Mouse (Mus musculus): ENCODE measurements around the gene Pom121. TPM values are rescaled to one million over a fixed set of nuclear protein-coding genes. Genes with fewer than 3 reads are reported as not detected.

The Pom121 gene
- polyA plus RNA-seq, 1 experiment from 2014 or later: 3.9 TPM

DNA sequence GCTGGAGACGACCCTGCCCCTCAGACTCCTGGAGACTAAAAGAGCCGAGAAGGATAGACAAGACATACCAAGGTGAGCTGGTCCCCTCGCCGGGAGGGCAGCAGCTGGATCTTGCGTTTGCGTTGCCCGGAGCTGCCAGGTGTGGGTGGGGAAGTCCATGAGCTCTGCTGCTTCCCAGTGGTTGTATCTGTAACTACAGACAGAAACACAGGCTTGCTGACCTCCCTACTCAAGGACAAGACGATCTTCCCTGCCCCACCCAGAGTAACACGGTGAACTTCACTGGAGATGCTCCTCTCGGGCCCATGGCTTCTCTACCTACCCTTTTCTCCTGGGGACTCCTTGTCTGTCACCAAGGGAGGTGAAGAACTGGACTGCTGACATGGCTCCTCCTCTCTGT, 10.6 kb downstream of the Pom121 start:
- peaks cover 68% of the 10 kb centered on the region for H3K36me3 ChIP-seq (ENCODE audit: insufficient read depth, low read length)
- no peaks in the 10 kb centered on the region for H3K4me1 ChIP-seq (ENCODE audit: insufficient read depth, low read depth, low read length)
- no peak overlapping the region for H3K4me2 ChIP-seq (replicated peaks; ENCODE audit: low read depth, low read length)
- no peaks in the 10 kb centered on the region for H3K9me3 ChIP-seq (ENCODE audit: low read length)
- no peak for DNase-seq (ENCODE audit: low spot score)
- no peak for ATAC-seq
- no peak for TF ChIP-seq CTCF (IDR thresholded peaks at IDR 0.05)
- TF ChIP-seq EP300 (IDR thresholded peaks at IDR 0.05): no peak
- no peak overlapping the region for H3K27ac ChIP-seq (ENCODE audit: low read length)
- WGBS: 86% methylated on average over 10 of the region's 10 CpGs
- H3K27me3 ChIP-seq (replicated peaks; ENCODE audit: insufficient read depth, low read length): no peaks in the 10 kb centered on the region
- no peak overlapping the region for H3K4me3 ChIP-seq (ENCODE audit: low read depth, low read length)
- no peak overlapping the region for H3K9ac ChIP-seq (replicated peaks; ENCODE audit: low read depth)

DNA sequence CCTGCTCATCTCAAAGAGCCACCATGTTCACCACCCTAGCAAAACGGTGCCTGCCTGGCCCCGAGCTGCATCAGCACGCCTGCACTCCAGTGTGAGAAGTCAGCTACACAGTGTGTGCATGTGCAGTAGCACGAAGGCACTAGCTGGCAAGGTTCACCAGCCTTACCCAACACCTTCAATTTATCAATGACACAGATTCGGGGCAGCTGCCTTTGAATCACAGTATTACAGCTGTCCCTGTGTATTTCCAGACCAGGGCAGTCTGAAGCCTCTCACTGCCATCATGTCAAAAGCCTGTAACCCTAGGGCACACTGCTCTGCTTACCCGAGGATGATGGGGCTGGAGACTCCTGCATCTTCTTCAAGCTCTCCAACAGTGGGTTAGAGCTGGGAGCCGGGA, 11.6 kb downstream of the Pom121 start:
- 82% methylated on average over 7 of the region's 7 CpGs for WGBS
- Histone ChIP-seq H3K4me2 (replicated peaks; ENCODE audit: low read depth, low read length) (no peak overlapping the region), H3K27me3 (replicated peaks; ENCODE audit: insufficient read depth, low read length) (no peaks in the 10 kb centered on the region)

DNA sequence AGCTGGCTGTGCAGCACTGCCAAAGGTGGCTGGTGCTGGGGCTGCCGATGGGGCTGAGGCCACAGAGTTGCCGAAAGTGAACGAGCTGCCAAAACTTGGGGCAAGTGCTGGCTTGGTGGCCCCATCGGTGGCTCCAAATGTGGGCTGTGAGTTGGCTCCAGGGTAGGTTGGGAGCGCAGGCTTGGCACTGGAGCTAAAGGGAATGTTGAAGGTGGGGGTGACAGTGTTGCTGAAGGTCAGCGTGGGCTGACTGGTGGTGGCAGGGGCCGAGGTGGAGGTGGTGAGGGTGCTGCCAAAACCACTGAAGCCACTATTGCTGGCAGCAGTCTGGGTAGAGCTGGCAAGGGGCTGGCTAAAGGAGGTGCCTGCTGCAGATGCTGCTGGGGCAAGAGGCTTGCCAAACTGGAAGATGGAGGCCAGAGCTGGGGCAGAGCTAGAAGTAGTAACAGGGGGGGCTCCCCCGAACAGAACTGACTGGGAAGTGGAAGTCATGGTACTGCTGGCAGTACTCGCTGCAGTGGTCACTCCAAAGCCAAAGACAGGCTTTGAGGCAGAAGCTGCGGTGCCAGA, 12.9 kb downstream of the Pom121 start:
- Histone ChIP-seq H3K9me3 (ENCODE audit: low read length) (no peaks in the 10 kb centered on the region), H3K27ac (ENCODE audit: low read length) (no peak overlapping the region), H3K4me2 (replicated peaks; ENCODE audit: low read depth, low read length) (no peak overlapping the region), H3K9ac (replicated peaks; ENCODE audit: low read depth) (no peak overlapping the region), H3K27me3 (replicated peaks; ENCODE audit: insufficient read depth, low read length) (no peaks in the 10 kb centered on the region), H3K36me3 (ENCODE audit: insufficient read depth, low read length) (peaks cover 72% of the 10 kb centered on the region), H3K4me1 (ENCODE audit: insufficient read depth, low read depth, low read length) (no peaks in the 10 kb centered on the region), H3K4me3 (ENCODE audit: low read depth, low read length) (no peak overlapping the region)
- DNase-seq (ENCODE audit: low spot score) (no peak), ATAC-seq (no peak)
- 91% methylated on average over 10 of the region's 10 CpGs for WGBS
- TF ChIP-seq EP300 (IDR thresholded peaks at IDR 0.05) (no peak), CTCF (IDR thresholded peaks at IDR 0.05) (no peak)

More for the DNA sequence above, 11.6 kb downstream of the Pom121 start:
- TF ChIP-seq CTCF (IDR thresholded peaks at IDR 0.05): no peak
- no peaks in the 10 kb centered on the region for H3K4me1 ChIP-seq (ENCODE audit: insufficient read depth, low read depth, low read length)
- no peak for DNase-seq (ENCODE audit: low spot score)
- no peak overlapping the region for H3K9ac ChIP-seq (replicated peaks; ENCODE audit: low read depth)
- no peak overlapping the region for H3K27ac ChIP-seq (ENCODE audit: low read length)
- H3K9me3 ChIP-seq (ENCODE audit: low read length): no peaks in the 10 kb centered on the region
- ATAC-seq: no peak
- no peak overlapping the region for H3K4me3 ChIP-seq (ENCODE audit: low read depth, low read length)
- peaks cover 78% of the 10 kb centered on the region for H3K36me3 ChIP-seq (ENCODE audit: insufficient read depth, low read length)

DNA sequence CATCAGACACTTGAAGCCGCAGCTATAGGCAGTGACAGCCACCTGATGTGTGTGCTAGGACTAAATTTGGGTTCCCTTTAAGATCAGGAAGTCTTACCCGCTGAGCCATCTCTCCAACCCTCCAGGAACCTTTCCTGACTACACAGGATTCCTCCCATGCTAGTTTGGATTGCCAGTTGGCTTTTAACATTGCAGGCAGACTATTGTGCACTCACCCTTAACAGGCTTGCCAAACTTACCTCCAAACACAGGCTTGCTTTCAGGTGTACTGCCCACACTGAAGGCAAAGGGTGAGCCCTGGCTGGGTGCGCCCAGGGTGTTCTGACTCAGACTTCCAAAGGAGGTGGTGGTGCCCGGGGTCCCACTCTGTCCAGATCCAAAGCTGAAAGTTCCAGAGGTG, 13.7 kb downstream of the Pom121 start:
- DNase-seq (ENCODE audit: low spot score) (no peak), ATAC-seq (no peak)
- Histone ChIP-seq H3K27me3 (replicated peaks; ENCODE audit: insufficient read depth, low read length) (no peaks in the 10 kb centered on the region), H3K4me3 (ENCODE audit: low read depth, low read length) (no peak overlapping the region), H3K9ac (replicated peaks; ENCODE audit: low read depth) (no peak overlapping the region), H3K4me1 (ENCODE audit: insufficient read depth, low read depth, low read length) (no peaks in the 10 kb centered on the region), H3K4me2 (replicated peaks; ENCODE audit: low read depth, low read length) (no peak overlapping the region), H3K36me3 (ENCODE audit: insufficient read depth, low read length) (peaks cover 72% of the 10 kb centered on the region), H3K27ac (ENCODE audit: low read length) (no peak overlapping the region), H3K9me3 (ENCODE audit: low read length) (no peaks in the 10 kb centered on the region)
- WGBS: 87% methylated on average over 4 of the region's 4 CpGs
- TF ChIP-seq EP300 (IDR thresholded peaks at IDR 0.05) (no peak), CTCF (IDR thresholded peaks at IDR 0.05) (no peak)

DNA sequence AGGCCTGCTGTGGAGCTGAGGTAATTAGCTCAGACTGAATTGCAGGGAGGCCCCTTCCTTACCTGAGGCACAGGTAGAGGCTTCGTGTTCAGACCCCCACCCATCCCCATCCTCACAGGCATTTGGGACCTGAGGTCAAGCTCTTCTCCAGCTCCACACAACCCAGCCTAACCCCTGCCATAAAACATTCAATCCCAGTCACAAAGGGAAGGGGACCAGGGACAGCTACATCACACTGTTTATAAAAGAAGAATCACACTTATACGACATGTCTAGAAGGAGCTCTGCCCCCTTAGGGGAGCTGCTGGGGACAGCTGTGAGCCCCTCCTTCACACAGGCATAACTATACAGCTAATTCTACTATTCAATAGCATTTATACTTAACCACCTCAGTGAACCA, 18.0 kb downstream of the Pom121 start:
- no peak for DNase-seq (ENCODE audit: low spot score)
- Histone ChIP-seq H3K36me3 (ENCODE audit: insufficient read depth, low read length) (peaks cover 39% of the 10 kb centered on the region; the same call in 1 of the 2 replicates), H3K4me2 (replicated peaks; ENCODE audit: low read depth, low read length) (no peak overlapping the region), H3K4me3 (ENCODE audit: low read depth, low read length) (no peak overlapping the region), H3K27ac (ENCODE audit: low read length) (no peak overlapping the region), H3K4me1 (ENCODE audit: insufficient read depth, low read depth, low read length) (no peaks in the 10 kb centered on the region), H3K9ac (replicated peaks; ENCODE audit: low read depth) (no peak overlapping the region), H3K27me3 (replicated peaks; ENCODE audit: insufficient read depth, low read length) (no peaks in the 10 kb centered on the region), H3K9me3 (ENCODE audit: low read length) (no peaks in the 10 kb centered on the region)
- no peak for TF ChIP-seq CTCF (IDR thresholded peaks at IDR 0.05)
- no peak for TF ChIP-seq EP300 (IDR thresholded peaks at IDR 0.05)
- no peak for ATAC-seq
- 58% methylated on average over 2 of the region's 2 CpGs for WGBS

DNA sequence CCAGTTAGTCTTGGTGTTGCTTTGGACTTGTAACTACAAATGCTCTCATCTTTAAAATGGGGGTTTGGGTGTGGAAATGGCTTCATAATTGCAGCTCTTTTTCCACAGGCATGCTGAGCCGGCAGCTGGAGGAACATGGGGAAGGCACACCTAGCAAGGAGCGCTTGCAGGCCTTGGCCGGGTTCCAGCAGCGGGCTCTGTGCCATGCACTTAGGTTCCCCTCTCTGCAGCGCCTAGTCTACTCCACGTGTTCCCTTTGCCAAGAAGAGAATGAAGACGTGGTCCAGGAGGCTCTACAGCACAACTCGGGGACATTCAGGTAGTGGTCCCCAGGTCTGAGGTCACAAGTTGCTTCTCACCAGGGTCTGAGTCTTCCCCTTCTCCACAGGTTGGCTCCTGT, 19.2 kb downstream of the Pom121 start:
- no peak overlapping the region for H3K4me3 ChIP-seq (ENCODE audit: low read depth, low read length)
- H3K36me3 ChIP-seq (ENCODE audit: insufficient read depth, low read length): peaks cover 27% of the 10 kb centered on the region; the same call in 1 of the 2 replicates
- DNase-seq (ENCODE audit: low spot score): peak; percentile 56
- H3K9me3 ChIP-seq (ENCODE audit: low read length): no peaks in the 10 kb centered on the region
- no peak overlapping the region for H3K9ac ChIP-seq (replicated peaks; ENCODE audit: low read depth)
- no peaks in the 10 kb centered on the region for H3K27me3 ChIP-seq (replicated peaks; ENCODE audit: insufficient read depth, low read length)
- WGBS: 48% methylated on average over 8 of the region's 8 CpGs
- H3K4me1 ChIP-seq (ENCODE audit: insufficient read depth, low read depth, low read length): peaks cover 4% of the 10 kb centered on the region; the same call in 1 of the 2 replicates
- no peak overlapping the region for H3K27ac ChIP-seq (ENCODE audit: low read length)
- no peak overlapping the region for H3K4me2 ChIP-seq (replicated peaks; ENCODE audit: low read depth, low read length)
- TF ChIP-seq EP300 (IDR thresholded peaks at IDR 0.05): no peak
- TF ChIP-seq CTCF (IDR thresholded peaks at IDR 0.05): no peak
- ATAC-seq: peak; percentile 65

DNA sequence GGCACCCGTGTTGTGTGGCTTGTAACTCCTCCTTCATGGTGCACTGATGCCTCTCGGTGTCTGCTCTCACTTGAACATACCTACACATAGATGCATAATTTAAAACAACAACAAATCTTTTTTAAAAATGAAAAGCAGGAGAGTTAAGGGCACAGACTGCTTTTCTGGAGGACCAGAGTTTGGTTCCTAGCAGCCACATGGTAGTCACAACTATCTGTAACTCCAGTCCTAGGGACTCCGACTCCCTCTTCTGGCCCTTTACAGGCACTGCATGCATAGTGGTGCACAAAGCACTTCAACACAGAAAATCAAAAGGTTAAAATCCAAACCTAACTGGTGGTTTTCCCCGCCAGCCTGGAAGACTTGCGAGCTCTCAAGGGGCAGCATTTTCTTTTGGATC, 20.7 kb downstream of the Pom121 start:
- H3K9ac ChIP-seq (replicated peaks; ENCODE audit: low read depth): no peak overlapping the region
- H3K4me1 ChIP-seq (ENCODE audit: insufficient read depth, low read depth, low read length): peaks cover 4% of the 10 kb centered on the region; the same call in 1 of the 2 replicates
- H3K9me3 ChIP-seq (ENCODE audit: low read length): no peaks in the 10 kb centered on the region
- WGBS: 93% methylated on average over 5 of the region's 5 CpGs
- ATAC-seq (no peak), DNase-seq (ENCODE audit: low spot score) (no peak)
- no peak overlapping the region for H3K27ac ChIP-seq (ENCODE audit: low read length)
- no peaks in the 10 kb centered on the region for H3K27me3 ChIP-seq (replicated peaks; ENCODE audit: insufficient read depth, low read length)
- peaks cover 20% of the 10 kb centered on the region; the same call in 1 of the 2 replicates for H3K36me3 ChIP-seq (ENCODE audit: insufficient read depth, low read length)
- H3K4me2 ChIP-seq (replicated peaks; ENCODE audit: low read depth, low read length): no peak overlapping the region
- no peak overlapping the region for H3K4me3 ChIP-seq (ENCODE audit: low read depth, low read length)
- TF ChIP-seq CTCF (IDR thresholded peaks at IDR 0.05) (peak; percentile 13; the same call in 1 of the 2 replicates), EP300 (IDR thresholded peaks at IDR 0.05) (no peak)
